Mouse (Mus musculus) midbrain, embryonic 14.5 days (tissue): ENCODE data around the gene Ackr3. TPM values are rescaled to one million over a fixed set of nuclear protein-coding genes. Genes with fewer than 3 reads are reported as not detected.

Experiments used
- ATAC-seq: fragments of 200-750 bp; cut with Nextera tagmentation; 2 replicates; pipeline ENCODE4 v1.8.0; 2017; ENCODE audit warnings: moderate number of reproducible peaks, moderate library complexity; ENCODE audit not compliant: low FRiP score, low TSS enrichment
- DNase-seq: peaks from one replicate; pipeline ENCODE4 v3.0.0-alpha.2; 2015
- H3K27ac ChIP-seq: fragments of 300-500 bp; sonication (generic); replicated peaks from 2 replicates; pipeline ENCODE4 v1.5.1; 2014; ENCODE audit warnings: mild to moderate bottlenecking, low read depth, low read length, moderate library complexity
- H3K27me3 ChIP-seq: fragments of 300-500 bp; sonication (generic); 2 replicates; pipeline ENCODE4 v1.6.1; 2014; ENCODE audit warnings: low read length, control low read depth, mixed read lengths; ENCODE audit not compliant: control insufficient read depth, insufficient read depth
- H3K36me3 ChIP-seq: fragments of 300-500 bp; sonication (generic); 2 replicates; pipeline ENCODE4 v1.6.1; 2014; ENCODE audit warnings: low read length, control low read depth; ENCODE audit not compliant: control insufficient read depth, insufficient read depth
- H3K4me1 ChIP-seq: fragments of 300-500 bp; sonication (generic); 2 replicates; pipeline ENCODE4 v1.6.1; 2014; ENCODE audit warnings: mild to moderate bottlenecking, antibody characterized with exemption, low read length, control low read depth; ENCODE audit not compliant: control insufficient read depth, insufficient read depth
- H3K4me2 ChIP-seq: fragments of 300-500 bp; sonication (generic); 2 replicates; pipeline ENCODE4 v1.6.1; 2014; ENCODE audit warnings: mild to moderate bottlenecking, low read length, moderate library complexity
- H3K4me3 ChIP-seq: fragments of 300-500 bp; sonication (generic); replicated peaks from 2 replicates; pipeline ENCODE4 v1.5.1; 2014; ENCODE audit warnings: low read depth, low read length
- H3K9ac ChIP-seq: fragments of 300-500 bp; sonication (generic); replicated peaks from 2 replicates; pipeline ENCODE4 v1.6.1; 2014; ENCODE audit warnings: mild to moderate bottlenecking, low read length, moderate library complexity
- H3K9me3 ChIP-seq: fragments of 300-500 bp; sonication (generic); 2 replicates; pipeline ENCODE4 v1.6.1; 2016; ENCODE audit warnings: low read length, control low read depth, mixed read lengths; ENCODE audit not compliant: control insufficient read depth
- WGBS: fragments of 180-500 bp; shearing (Covaris S2); extraction: QIAGEN DNeasy Blood & Tissue Kit; methylation state at CpG from one replicate; pipeline ENCODE4 v1.1.7; 2014; 5-methylcytosine and 5-hydroxymethylcytosine counted together
- polyA plus RNA-seq: library from polyadenylated mRNA; unstranded; fragments of >200 nt; fragmentation: Nextera tagmentation; extraction: Ambion mirVana; gene quantifications from 2 replicates; pipeline ENCODE4 v1.2.1, GENCODE M21; 2014

Gene Ackr3
- 12.8 and 13.6 TPM in 2 replicates for polyA plus RNA-seq

DNA sequence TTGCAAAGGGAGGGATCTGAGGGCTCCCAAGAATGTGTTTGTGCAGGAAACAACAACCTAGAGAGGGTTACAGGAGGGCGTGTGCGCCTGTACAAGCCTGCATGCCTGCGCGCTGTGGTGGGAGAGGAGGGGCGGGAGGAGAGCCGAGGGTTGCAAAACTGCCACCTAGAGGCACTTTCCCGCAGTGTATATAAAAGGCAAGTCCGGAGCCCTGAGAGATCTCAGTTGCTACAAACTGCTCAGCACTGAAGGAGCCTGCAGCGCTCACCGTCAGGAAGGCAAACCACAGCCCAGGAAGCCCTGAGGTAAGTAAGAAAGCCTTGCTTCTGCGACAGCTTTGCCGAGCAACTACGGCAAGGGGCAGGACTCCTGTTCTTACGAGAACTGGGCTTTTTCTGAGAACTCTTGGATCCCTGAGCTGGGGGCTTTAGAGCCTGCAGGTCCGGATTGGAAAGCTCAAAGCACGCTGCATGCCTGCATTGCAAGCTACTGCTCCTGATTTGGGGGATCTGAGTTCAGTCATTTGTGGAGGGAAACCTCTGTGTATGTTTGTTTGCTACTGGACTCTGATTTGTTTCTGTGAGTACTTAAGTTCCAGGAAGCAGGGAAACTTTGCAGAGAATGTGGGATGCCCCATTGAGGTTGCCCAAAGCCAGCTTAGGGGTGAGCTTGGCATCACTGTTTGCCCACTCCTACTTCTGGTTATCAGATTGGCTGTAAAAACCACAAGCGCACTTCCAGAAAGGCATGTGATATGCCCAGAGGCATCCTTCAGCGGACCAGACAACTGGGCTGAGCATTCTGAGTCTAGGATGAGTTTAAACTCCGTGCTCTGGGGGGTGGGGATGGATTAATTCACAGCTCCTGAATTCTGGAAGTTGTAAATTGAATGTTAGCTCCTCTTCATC is at the start of gene Ackr3:
Gene Ackr3, plus strand, starts transcription at position 198 of the 908 bp plus-strand sequence.
- Histone ChIP-seq H3K4me3 (peak within 1 kb of the TSS; percentile 41), H3K27me3 (peaks cover 14% of the 10 kb centered on the region), H3K4me2 (peak within 1 kb of the TSS; percentile 63), H3K9ac (peak within 1 kb of the TSS; percentile 50), H3K9me3 (no peaks in the 10 kb centered on the region), H3K36me3 (no peaks in the 10 kb centered on the region), H3K27ac (peak within 1 kb of the TSS; percentile 58), H3K4me1 (peaks cover 45% of the 10 kb centered on the region)
- DNase-seq (peak; percentile 92), ATAC-seq (peak; percentile 74)
- WGBS, result 1% methylated on average over 19 of the region's 19 CpGs

GRCm38 (mm10) chr1:90156589-90156988 is 47.2 kb upstream of the Ackr3 start:
- no peak for DNase-seq

DNA sequence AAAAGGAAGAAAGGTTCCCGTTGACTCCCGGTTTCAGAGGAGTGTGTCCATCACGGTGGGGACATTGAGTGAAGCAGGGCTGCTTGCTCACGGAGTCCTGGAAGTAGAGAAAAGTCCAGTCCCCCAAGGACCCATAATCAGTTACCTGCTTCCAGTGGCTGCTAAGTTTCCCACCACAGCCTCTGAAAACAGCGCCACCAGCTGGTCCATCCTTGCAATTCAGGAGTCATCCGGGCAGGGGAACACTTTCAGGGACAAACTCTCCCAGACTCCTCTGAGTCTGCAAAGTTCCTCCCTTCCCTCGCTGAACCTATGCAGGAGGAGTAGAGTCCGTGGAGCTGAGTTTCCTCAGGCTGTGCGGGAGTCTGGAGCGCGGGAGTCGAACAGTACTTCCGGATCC is 43.9 kb upstream of the Ackr3 start:
- no peak overlapping the region for H3K9ac ChIP-seq
- no peak overlapping the region for H3K4me2 ChIP-seq
- ATAC-seq (no peak), DNase-seq (no peak)
- 48% methylated on average over 13 of the region's 13 CpGs for WGBS
- no peaks in the 10 kb centered on the region for H3K27me3 ChIP-seq
- H3K9me3 ChIP-seq, result no peaks in the 10 kb centered on the region
- H3K4me1 ChIP-seq, result peaks cover 7% of the 10 kb centered on the region; the same call in 1 of the 2 replicates
- H3K36me3 ChIP-seq, result no peaks in the 10 kb centered on the region
- no peak overlapping the region for H3K4me3 ChIP-seq
- no peak overlapping the region for H3K27ac ChIP-seq

More at GRCm38 (mm10) chr1:90156589-90156988, 47.2 kb upstream of the Ackr3 start:
- ATAC-seq, result no peak
- H3K4me1 ChIP-seq, result peaks cover 9% of the 10 kb centered on the region
- no peaks in the 10 kb centered on the region for H3K9me3 ChIP-seq
- no peaks in the 10 kb centered on the region for H3K27me3 ChIP-seq
- H3K36me3 ChIP-seq, result no peaks in the 10 kb centered on the region
- no peak overlapping the region for H3K9ac ChIP-seq
- no peak overlapping the region for H3K4me3 ChIP-seq
- no peak overlapping the region for H3K27ac ChIP-seq
- WGBS, result 75% methylated on average over 7 of the region's 7 CpGs
- H3K4me2 ChIP-seq, result no peak overlapping the region

DNA sequence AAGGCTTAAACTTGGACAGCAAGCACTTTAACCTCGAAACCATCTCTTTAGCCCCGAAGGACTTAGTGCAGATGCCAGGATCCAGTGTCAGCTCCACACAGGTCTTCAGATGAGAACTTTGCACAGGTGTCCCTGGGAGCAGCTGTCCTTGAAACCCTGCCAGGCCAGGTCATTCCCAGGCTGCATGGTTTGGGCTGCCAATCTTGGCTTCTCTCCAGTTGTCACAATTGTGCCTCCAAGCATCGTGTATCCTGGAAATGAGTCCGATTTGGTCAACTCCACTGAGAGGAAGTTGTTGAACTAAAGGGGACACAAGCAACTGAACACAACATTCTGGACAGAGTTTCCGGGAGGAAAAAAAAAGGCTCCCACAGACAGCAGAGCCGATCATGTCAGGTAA is 42.2 kb upstream of the Ackr3 start:
- WGBS, result 85% methylated on average over 6 of the region's 6 CpGs
- no peak overlapping the region for H3K4me2 ChIP-seq
- no peaks in the 10 kb centered on the region for H3K9me3 ChIP-seq
- peaks cover 7% of the 10 kb centered on the region; the same call in 1 of the 2 replicates for H3K4me1 ChIP-seq
- DNase-seq (no peak), ATAC-seq (no peak)
- no peak overlapping the region for H3K27ac ChIP-seq
- H3K36me3 ChIP-seq, result no peaks in the 10 kb centered on the region
- no peak overlapping the region for H3K4me3 ChIP-seq
- H3K27me3 ChIP-seq, result no peaks in the 10 kb centered on the region
- H3K9ac ChIP-seq, result no peak overlapping the region

DNA sequence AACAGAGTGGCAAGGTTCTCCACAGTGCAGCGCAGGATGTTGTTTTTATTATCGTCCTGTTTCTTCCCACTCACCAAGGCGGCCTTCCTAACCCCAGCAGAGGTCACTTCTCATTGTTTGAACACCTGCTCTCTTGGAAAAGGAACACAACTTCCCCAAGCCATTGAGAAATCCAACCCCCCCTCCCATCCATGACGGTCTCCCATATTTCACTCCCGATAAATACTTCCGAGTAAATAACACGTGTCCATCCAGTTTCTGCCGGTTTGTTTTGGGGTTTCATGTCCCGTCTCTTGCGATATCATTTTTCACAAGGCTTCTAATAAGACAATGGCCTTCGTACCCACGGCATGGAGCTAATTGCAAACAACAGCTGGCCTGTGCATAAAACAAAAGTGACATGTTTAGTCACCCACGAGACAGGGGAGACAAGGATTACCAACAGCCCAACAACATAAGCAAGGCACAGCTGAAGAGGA is 41.4 kb upstream of the Ackr3 start:
- Histone ChIP-seq H3K4me3 (no peak overlapping the region), H3K4me2 (no peak overlapping the region), H3K36me3 (no peaks in the 10 kb centered on the region), H3K9ac (no peak overlapping the region), H3K9me3 (no peaks in the 10 kb centered on the region), H3K4me1 (peaks cover 7% of the 10 kb centered on the region; the same call in 1 of the 2 replicates), H3K27ac (no peak overlapping the region), H3K27me3 (no peaks in the 10 kb centered on the region)
- no peak for DNase-seq
- 59% methylated on average over 13 of the region's 13 CpGs for WGBS
- ATAC-seq, result no peak

GRCm38 (mm10) chr1:90163161-90163560 is 40.6 kb upstream of the Ackr3 start:
- Histone ChIP-seq H3K27ac (no peak overlapping the region), H3K4me2 (no peak overlapping the region), H3K4me1 (peaks cover 7% of the 10 kb centered on the region; the same call in 1 of the 2 replicates), H3K27me3 (no peaks in the 10 kb centered on the region), H3K9ac (no peak overlapping the region), H3K36me3 (no peaks in the 10 kb centered on the region), H3K4me3 (no peak overlapping the region), H3K9me3 (no peaks in the 10 kb centered on the region)
- ATAC-seq (no peak), DNase-seq (no peak)
- WGBS, result 83% methylated on average over 7 of the region's 7 CpGs

- WGBS, result 34% methylated on average over 3 of the region's 3 CpGs
- H3K4me2 ChIP-seq, result no peak overlapping the region
- ATAC-seq (no peak), DNase-seq (no peak)
- H3K9me3 ChIP-seq, result no peaks in the 10 kb centered on the region
- H3K27ac ChIP-seq, result no peak overlapping the region
- H3K4me3 ChIP-seq, result no peak overlapping the region
- H3K4me1 ChIP-seq, result peaks cover 7% of the 10 kb centered on the region; the same call in 1 of the 2 replicates
- no peaks in the 10 kb centered on the region for H3K36me3 ChIP-seq
- H3K27me3 ChIP-seq, result no peaks in the 10 kb centered on the region
- H3K9ac ChIP-seq, result no peak overlapping the region
These were observed 39.5 kb upstream of the Ackr3 start for GRCm38 (mm10) chr1:90164319-90164718.

GRCm38 (mm10) chr1:90174338-90174737 is 29.4 kb upstream of the Ackr3 start:
- no peaks in the 10 kb centered on the region for H3K4me1 ChIP-seq
- no peak overlapping the region for H3K9ac ChIP-seq
- DNase-seq, result peak; percentile 38

More at GRCm38 (mm10) chr1:90174338-90174737, 29.4 kb upstream of the Ackr3 start:
- Histone ChIP-seq H3K36me3 (no peaks in the 10 kb centered on the region), H3K9me3 (no peaks in the 10 kb centered on the region), H3K4me2 (no peak overlapping the region), H3K27ac (no peak overlapping the region), H3K27me3 (no peaks in the 10 kb centered on the region), H3K4me3 (no peak overlapping the region)
- 22% methylated on average over 8 of the region's 8 CpGs for WGBS
- no peak for ATAC-seq
